Mouse (Mus musculus): ENCODE measurements around the gene Lrrc8a.

The Lrrc8a gene

GRCm38 (mm10) chr2:30261921-30262839 lies 24.7 kb downstream of the Lrrc8a start:
- no peak for DNase-seq (ENCODE audit: low read depth)

GRCm38 (mm10) chr2:30262840-30263441 lies 25.4 kb downstream of the Lrrc8a start:
- DNase-seq (ENCODE audit: low read depth) = no peak

- no peak for DNase-seq (ENCODE audit: low read depth)
Measured at GRCm38 (mm10) chr2:30263811-30264210, 26.3 kb downstream of the Lrrc8a start.

- no peak for DNase-seq (ENCODE audit: low read depth)
Measured at GRCm38 (mm10) chr2:30264671-30265519, 27.4 kb downstream of the Lrrc8a start.

- peak; percentile 79 for DNase-seq (ENCODE audit: low read depth)
Measured at GRCm38 (mm10) chr2:30265767-30266253, 28.3 kb downstream of the Lrrc8a start, which contains the start of gene Phyhd1. Gene Phyhd1, plus strand, starts transcription at chr2:30266203.

GRCm38 (mm10) chr2:30266392-30266941 lies 29.0 kb downstream of the Lrrc8a start:
- peak; percentile 88 for DNase-seq (ENCODE audit: low read depth)

GRCm38 (mm10) chr2:30267466-30267865 lies 30.0 kb downstream of the Lrrc8a start:
- DNase-seq (ENCODE audit: low read depth) = no peak

- DNase-seq (ENCODE audit: low read depth) = no peak
Measured at GRCm38 (mm10) chr2:30268371-30268770, 30.9 kb downstream of the Lrrc8a start.

GRCm38 (mm10) chr2:30269241-30269990 lies 31.9 kb downstream of the Lrrc8a start:
- DNase-seq (ENCODE audit: low read depth) = no peak

GRCm38 (mm10) chr2:30270134-30270533 lies 32.6 kb downstream of the Lrrc8a start:
- peak; percentile 89 for DNase-seq (ENCODE audit: low read depth)

GRCm38 (mm10) chr2:30280743-30281142 lies 43.2 kb downstream of the Lrrc8a start, which contains the start of gene Gm28038:
Gene Gm28038, plus strand, starts transcription at chr2:30281043.
- no peak for DNase-seq (ENCODE audit: low read depth)

GRCm38 (mm10) chr2:30281651-30282050 lies 44.1 kb downstream of the Lrrc8a start:
- DNase-seq (ENCODE audit: low read depth) = no peak

- DNase-seq (ENCODE audit: low read depth) = no peak
Measured at GRCm38 (mm10) chr2:30283193-30283592, 45.7 kb downstream of the Lrrc8a start.

- DNase-seq (ENCODE audit: low read depth) = no peak
Measured at GRCm38 (mm10) chr2:30285004-30285403, 47.5 kb downstream of the Lrrc8a start.

- no peak for DNase-seq (ENCODE audit: low read depth)
Measured at GRCm38 (mm10) chr2:30285416-30286181, 48.1 kb downstream of the Lrrc8a start.

- peak; percentile 64 for DNase-seq (ENCODE audit: low read depth)
Measured at GRCm38 (mm10) chr2:30286192-30287026, 48.9 kb downstream of the Lrrc8a start, which contains the start of the genes Dolk and Nup188. Gene Dolk, minus strand, starts transcription at chr2:30286334. Gene Nup188, plus strand, starts transcription at chr2:30286397.

- no peak for DNase-seq (ENCODE audit: low read depth)
Measured at GRCm38 (mm10) chr2:30287027-30287373, 49.5 kb downstream of the Lrrc8a start.

GRCm38 (mm10) chr2:30299525-30299924 lies 62.0 kb downstream of the Lrrc8a start:
- DNase-seq (ENCODE audit: low read depth) = no peak

GRCm38 (mm10) chr2:30299966-30300365 lies 62.5 kb downstream of the Lrrc8a start:
- DNase-seq (ENCODE audit: low read depth) = no peak
